Mouse (Mus musculus): ENCODE results near the gene Wfikkn2. TPM values are rescaled to one million over a fixed set of nuclear protein-coding genes. Genes with fewer than 3 reads are reported as not detected.

Wfikkn2 gene
- polyA plus RNA-seq, 1 experiment from 2014 or later, result 1.4 TPM

- Histone ChIP-seq H3K9ac (ENCODE audit: low read length) (no peak overlapping the region), H3K4me1 (replicated peaks; ENCODE audit: control insufficient read depth, insufficient read depth) (no peaks in the 10 kb centered on the region), H3K27ac (replicated peaks) (no peak overlapping the region), H3K4me3 (ENCODE audit: low read depth, low read length) (no peak overlapping the region), H3K9me3 (ENCODE audit: control insufficient read depth, low read length) (no peaks in the 10 kb centered on the region), H3K4me2 (replicated peaks; ENCODE audit: low read depth) (no peak overlapping the region), H3K27me3 (ENCODE audit: control insufficient read depth, insufficient read depth, low read length) (no peaks in the 10 kb centered on the region), H3K36me3 (ENCODE audit: control insufficient read depth, insufficient read depth, low read length) (no peaks in the 10 kb centered on the region)
- WGBS, result 49% methylated on average over 3 of the region's 3 CpGs
- ATAC-seq (ENCODE audit: low FRiP score, low TSS enrichment) (no peak), DNase-seq (ENCODE audit: low spot score) (no peak)
- no peak for TF ChIP-seq EP300 (optimal IDR thresholded peaks at IDR 0.05)
- no peak for TF ChIP-seq CTCF (IDR thresholded peaks at IDR 0.05; ENCODE audit: low read depth)
Observed at GRCm38 (mm10) chr11:94196311-94196710, 49.5 kb downstream of the Wfikkn2 start.

- peak; percentile 68 for ATAC-seq (ENCODE audit: low FRiP score, low TSS enrichment)
Observed at GRCm38 (mm10) chr11:94193109-94193508, 52.7 kb downstream of the Wfikkn2 start.

DNA sequence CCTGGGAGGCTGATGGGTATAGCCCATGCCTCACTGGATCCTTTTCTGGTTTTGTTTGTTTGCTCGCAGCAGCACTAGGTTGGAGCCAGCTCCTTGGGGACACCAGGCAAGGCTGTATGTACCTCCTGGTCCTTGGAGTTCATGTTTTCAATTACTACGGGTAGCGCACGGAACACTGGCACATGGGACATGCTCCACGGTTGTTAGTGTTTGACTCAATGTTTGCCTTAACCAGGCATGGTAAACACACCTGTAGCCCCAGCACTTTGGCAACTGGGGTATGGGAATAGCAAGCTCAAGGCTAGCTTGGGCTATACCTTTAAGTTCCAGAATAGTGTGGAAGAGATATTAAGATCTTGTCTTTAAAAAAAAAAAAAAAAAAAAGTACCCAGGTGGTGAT, 55.1 kb downstream of the Wfikkn2 start:
- 76% methylated on average over 5 of the region's 5 CpGs for WGBS
- Histone ChIP-seq H3K27me3 (ENCODE audit: control insufficient read depth, insufficient read depth, low read length) (no peaks in the 10 kb centered on the region), H3K9ac (ENCODE audit: low read length) (no peak overlapping the region), H3K4me3 (ENCODE audit: low read depth, low read length) (no peak overlapping the region), H3K4me1 (replicated peaks; ENCODE audit: control insufficient read depth, insufficient read depth) (no peaks in the 10 kb centered on the region), H3K4me2 (replicated peaks; ENCODE audit: low read depth) (no peak overlapping the region), H3K36me3 (ENCODE audit: control insufficient read depth, insufficient read depth, low read length) (no peaks in the 10 kb centered on the region), H3K27ac (replicated peaks) (no peak overlapping the region), H3K9me3 (ENCODE audit: control insufficient read depth, low read length) (no peaks in the 10 kb centered on the region)
- TF ChIP-seq EP300 (optimal IDR thresholded peaks at IDR 0.05) (no peak), CTCF (IDR thresholded peaks at IDR 0.05; ENCODE audit: low read depth) (no peak)
- DNase-seq (ENCODE audit: low spot score) (no peak), ATAC-seq (ENCODE audit: low FRiP score, low TSS enrichment) (no peak)

More at GRCm38 (mm10) chr11:94193109-94193508, 52.7 kb downstream of the Wfikkn2 start:
- no peaks in the 10 kb centered on the region for H3K9me3 ChIP-seq (ENCODE audit: control insufficient read depth, low read length)
- WGBS, result 55% methylated on average over 2 of the region's 2 CpGs
- H3K4me2 ChIP-seq (replicated peaks; ENCODE audit: low read depth), result no peak overlapping the region
- no peak overlapping the region for H3K27ac ChIP-seq (replicated peaks)
- TF ChIP-seq CTCF (IDR thresholded peaks at IDR 0.05; ENCODE audit: low read depth) (no peak), EP300 (optimal IDR thresholded peaks at IDR 0.05) (no peak)
- H3K36me3 ChIP-seq (ENCODE audit: control insufficient read depth, insufficient read depth, low read length), result no peaks in the 10 kb centered on the region
- no peak for DNase-seq (ENCODE audit: low spot score)
- no peaks in the 10 kb centered on the region for H3K27me3 ChIP-seq (ENCODE audit: control insufficient read depth, insufficient read depth, low read length)
- H3K4me1 ChIP-seq (replicated peaks; ENCODE audit: control insufficient read depth, insufficient read depth), result no peaks in the 10 kb centered on the region
- H3K9ac ChIP-seq (ENCODE audit: low read length), result no peak overlapping the region
- H3K4me3 ChIP-seq (ENCODE audit: low read depth, low read length), result no peak overlapping the region

DNA sequence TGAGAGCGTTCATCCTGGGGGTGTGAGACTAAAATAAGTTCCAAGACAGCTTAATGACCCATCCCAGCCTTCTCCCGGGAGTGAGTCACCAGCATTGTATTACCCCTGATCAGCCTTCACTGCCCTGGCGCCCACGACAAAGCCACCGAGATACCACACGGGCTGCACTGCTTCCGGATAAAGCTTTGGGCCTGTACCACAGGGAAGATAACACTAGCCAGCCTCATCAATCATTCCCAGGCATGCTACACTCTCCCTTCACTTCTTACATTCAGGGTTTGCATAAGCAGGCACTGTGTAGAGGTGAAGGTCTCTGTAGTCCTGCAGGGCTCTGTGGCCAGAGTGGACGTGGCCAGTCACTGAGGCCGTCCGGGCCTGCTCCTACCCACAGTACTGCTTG, 56.2 kb downstream of the Wfikkn2 start:
- H3K27ac ChIP-seq (replicated peaks), result peak overlapping the region; percentile 4; the same call in 1 of the 2 replicates
- TF ChIP-seq CTCF (IDR thresholded peaks at IDR 0.05; ENCODE audit: low read depth), result no peak
- TF ChIP-seq EP300 (optimal IDR thresholded peaks at IDR 0.05), result no peak
- H3K4me1 ChIP-seq (replicated peaks; ENCODE audit: control insufficient read depth, insufficient read depth), result no peaks in the 10 kb centered on the region
- H3K9ac ChIP-seq (ENCODE audit: low read length), result no peak overlapping the region
- WGBS, result 37% methylated on average over 10 of the region's 10 CpGs
- DNase-seq (ENCODE audit: low spot score) (peak; percentile 42), ATAC-seq (ENCODE audit: low FRiP score, low TSS enrichment) (peak; percentile 41)
- H3K27me3 ChIP-seq (ENCODE audit: control insufficient read depth, insufficient read depth, low read length), result no peaks in the 10 kb centered on the region
- H3K36me3 ChIP-seq (ENCODE audit: control insufficient read depth, insufficient read depth, low read length), result no peaks in the 10 kb centered on the region
- no peaks in the 10 kb centered on the region for H3K9me3 ChIP-seq (ENCODE audit: control insufficient read depth, low read length)
- no peak overlapping the region for H3K4me3 ChIP-seq (ENCODE audit: low read depth, low read length)
- H3K4me2 ChIP-seq (replicated peaks; ENCODE audit: low read depth), result no peak overlapping the region

Other genes starting within 250 kb of the Wfikkn2 start
- 30.2 and 32.5 TPM in 2 replicates for gene Spag9, start 249.9 kb downstream of the Wfikkn2 start, polyA plus RNA-seq (2015; fragmentation: Nextera tagmentation; extraction: Ambion mirVana)
- gene Tob1, start 34.6 kb downstream of the Wfikkn2 start, polyA plus RNA-seq (2015; fragmentation: Nextera tagmentation; extraction: Ambion mirVana), result 71.1 and 74.1 TPM in 2 replicates
- gene Gm21885, start 35.9 kb upstream of the Wfikkn2 start, polyA plus RNA-seq (2015; fragmentation: Nextera tagmentation; extraction: Ambion mirVana), result not detected in 2 replicates
- 50.0 and 51.2 TPM in 2 replicates for gene Luc7l3, start 76.0 kb upstream of the Wfikkn2 start, polyA plus RNA-seq (2015; fragmentation: Nextera tagmentation; extraction: Ambion mirVana)
- gene Ankrd40, start 82.0 kb upstream of the Wfikkn2 start, polyA plus RNA-seq (2015; fragmentation: Nextera tagmentation; extraction: Ambion mirVana), result 14.8 and 15.6 TPM in 2 replicates
- gene Abcc3, start 147.0 kb upstream of the Wfikkn2 start, polyA plus RNA-seq (2015; fragmentation: Nextera tagmentation; extraction: Ambion mirVana), result 25.3 and 31.4 TPM in 2 replicates
- 1.8 and 2.0 TPM in 2 replicates for gene Cacna1g, start 228.2 kb upstream of the Wfikkn2 start, polyA plus RNA-seq (2015; fragmentation: Nextera tagmentation; extraction: Ambion mirVana)
- 0.05 and 0.18 TPM in 2 replicates for gene Spata20, start 240.2 kb upstream of the Wfikkn2 start, polyA plus RNA-seq (2015; fragmentation: Nextera tagmentation; extraction: Ambion mirVana)